In genomic region chr2:23026379-23026778, GRCm38 (mm10) we compare ENCODE assay signal across 33 mouse cellular contexts. TPM values are rescaled to one million over a fixed set of nuclear protein-coding genes. Genes with fewer than 3 reads are reported as not detected.
DNase-seq lines count a peak whose midpoint lies in the region; ATAC-seq and TF ChIP-seq lines count a peak whose summit lies in the region.
"Had no signal": no experiment of that assay in that cellular context is flagged by ENCODE, and none has a peak within 500 bp of the region (broad histone marks: within the 10 kb centered on the region; RNA-seq: fewer than 3 reads in every experiment).

No protein-coding gene starts in this region.

- H3K4me1 ChIP-seq in heart, embryonic 12.5 days (replicated peaks): peaks cover 23% of the 10 kb centered on the region
- H3K4me1 ChIP-seq in liver, embryonic 12.5 days: peaks cover 46% of the 10 kb centered on the region
- peaks cover 39% of the 10 kb centered on the region for H3K4me1 ChIP-seq in liver, postnatal 0 days (ENCODE audit: insufficient read depth)
- no peaks in the 10 kb centered on the region for H3K4me1 ChIP-seq in limb, embryonic 10.5 days
- H3K4me1 ChIP-seq: embryonic facial prominence, embryonic 13.5 days; hindbrain, embryonic 10.5 days; limb, embryonic 13.5 days; midbrain, embryonic 13.5 days; neural tube, embryonic 15.5 days had no signal

- DNase-seq in heart, postnatal 14 days: no peak
- DNase-seq in layer of hippocampus, adult 2 months (ENCODE audit: low spot score in 2 of 2): no peak
- no peak for DNase-seq in layer of hippocampus, postnatal 14 days (ENCODE audit: low spot score in 2 of 2)
- DNase-seq in liver, postnatal 0 days: no peak
- no peak for DNase-seq in limb, embryonic 10.5 days (ENCODE audit: low spot score)
- DNase-seq in right cerebral cortex, adult 2 months (ENCODE audit: low spot score in 2 of 2): no peak
- DNase-seq: adrenal gland, postnatal 10 days; cerebellum, adult 11-12 months; cerebellum, adult 9-11 months; gastrocnemius, adult 2 months; gastrocnemius, postnatal 36 days; kidney, adult 18-20 months; kidney, postnatal 14 days; lung, embryonic 14.5 days; lung, postnatal 14 days; right cerebral cortex, adult 18-20 months; right cerebral cortex, postnatal 4 days; thymus, adult 18-20 months; thymus, postnatal 36 days had no signal

- no peak for TF ChIP-seq EP300 in liver, postnatal 0 days (IDR thresholded peaks at IDR 0.05; ENCODE audit: low read depth)

- intact Hi-C loops in heart, postnatal 14 days (cut with DNase I): loop anchor here (5.0 kb wide), 1 partner anchor 39 kb away; no protein-coding TSS in a partner anchor

- H3K9me3 ChIP-seq in heart, embryonic 12.5 days (replicated peaks): peaks cover 4% of the 10 kb centered on the region; the same call in 1 of the 2 replicates
- 0 out of 2 replicates have a peak, but pooled peaks cover 2% of the 10 kb centered on the region for H3K9me3 ChIP-seq in liver, embryonic 12.5 days (replicated peaks)
- no peaks in the 10 kb centered on the region for H3K9me3 ChIP-seq in liver, postnatal 0 days (ENCODE audit: low read length)
- H3K9me3 ChIP-seq in limb, embryonic 10.5 days (replicated peaks): no peaks in the 10 kb centered on the region
- H3K9me3 ChIP-seq: embryonic facial prominence, embryonic 13.5 days; forebrain, embryonic 15.5 days; G1E; hindbrain, embryonic 15.5 days; midbrain, embryonic 13.5 days; neural tube, embryonic 15.5 days had no signal

- H3K27me3 ChIP-seq in heart, embryonic 12.5 days (replicated peaks): no peaks in the 10 kb centered on the region
- H3K27me3 ChIP-seq in liver, embryonic 12.5 days (replicated peaks): no peaks in the 10 kb centered on the region
- no peaks in the 10 kb centered on the region for H3K27me3 ChIP-seq in liver, postnatal 0 days (ENCODE audit: insufficient read depth, low read length)
- no peaks in the 10 kb centered on the region for H3K27me3 ChIP-seq in limb, embryonic 10.5 days (ENCODE audit: low read depth, poor library complexity, severe bottlenecking)
- H3K27me3 ChIP-seq: embryonic facial prominence, embryonic 13.5 days; forebrain, embryonic 15.5 days; hindbrain, embryonic 15.5 days; limb, embryonic 13.5 days; midbrain, embryonic 13.5 days; neural tube, embryonic 15.5 days; Patski had no signal

- ATAC-seq in heart, embryonic 12.5 days (ENCODE audit: insufficient number of reproducible peaks, low FRiP score): no peak
- peak; percentile 61 for ATAC-seq in liver, embryonic 12.5 days
- peak; percentile 69 for ATAC-seq in liver, postnatal 0 days
- ATAC-seq: forebrain, embryonic 15.5 days; midbrain, embryonic 13.5 days; Patski had no signal

- peaks cover 15% of the 10 kb centered on the region for H3K36me3 ChIP-seq in heart, embryonic 12.5 days
- peaks cover 26% of the 10 kb centered on the region for H3K36me3 ChIP-seq in liver, embryonic 12.5 days
- H3K36me3 ChIP-seq in liver, postnatal 0 days (replicated peaks; ENCODE audit: insufficient read depth, low read length): 0 out of 2 replicates have a peak, but pooled peaks cover 5% of the 10 kb centered on the region
- H3K36me3 ChIP-seq in limb, embryonic 10.5 days: peaks cover 25% of the 10 kb centered on the region
- H3K36me3 ChIP-seq: forebrain, embryonic 15.5 days; hindbrain, embryonic 15.5 days had no signal

- 0 out of 2 replicates have a peak overlapping the region, but pooled peaks have one; percentile 29 for H3K27ac ChIP-seq in heart, embryonic 12.5 days (ENCODE audit: poor library complexity, severe bottlenecking)
- H3K27ac ChIP-seq in layer of hippocampus, adult 2 months: peak overlapping the region; percentile 39; the same call in 1 of the 2 replicates
- H3K27ac ChIP-seq in liver, embryonic 12.5 days: no peak overlapping the region
- H3K27ac ChIP-seq in liver, postnatal 0 days (ENCODE audit: low read depth): 0 out of 2 replicates have a peak overlapping the region, but pooled peaks have one; percentile 45
- no peak overlapping the region for H3K27ac ChIP-seq in limb, embryonic 10.5 days
- H3K27ac ChIP-seq: embryonic facial prominence, embryonic 13.5 days; forebrain, embryonic 10.5 days; forebrain, embryonic 15.5 days; gastrocnemius, adult 2 months; hindbrain, embryonic 10.5 days; hindbrain, embryonic 15.5 days; left cerebral cortex, adult 2 months; limb, embryonic 13.5 days; midbrain, embryonic 13.5 days; neural tube, embryonic 15.5 days; stomach, postnatal 0 days had no signal

- no peak overlapping the region for H3K4me3 ChIP-seq in heart, embryonic 12.5 days
- no peak overlapping the region for H3K4me3 ChIP-seq in layer of hippocampus, adult 2 months
- H3K4me3 ChIP-seq in liver, embryonic 12.5 days: no peak overlapping the region
- no peak overlapping the region for H3K4me3 ChIP-seq in liver, postnatal 0 days (ENCODE audit: low read depth, low read length)
- H3K4me3 ChIP-seq in limb, embryonic 10.5 days: no peak overlapping the region
- H3K4me3 ChIP-seq: embryonic facial prominence, embryonic 13.5 days; forebrain, embryonic 10.5 days; forebrain, embryonic 15.5 days; gastrocnemius, adult 2 months; hindbrain, embryonic 10.5 days; hindbrain, embryonic 15.5 days; left cerebral cortex, adult 2 months; limb, embryonic 13.5 days; midbrain, embryonic 13.5 days; neural tube, embryonic 15.5 days had no signal

- TF ChIP-seq CTCF in layer of hippocampus, adult 2 months (conservative IDR thresholded peaks at IDR 0.05): no peak
- TF ChIP-seq CTCF in liver, postnatal 0 days (IDR thresholded peaks at IDR 0.05; ENCODE audit: low read depth): no peak

- no peak overlapping the region for H3K4me2 ChIP-seq in heart, embryonic 12.5 days
- H3K4me2 ChIP-seq in liver, embryonic 12.5 days: no peak overlapping the region
- no peak overlapping the region for H3K4me2 ChIP-seq in liver, postnatal 0 days (ENCODE audit: low read depth, low read length)
- H3K4me2 ChIP-seq: embryonic facial prominence, embryonic 13.5 days; forebrain, embryonic 15.5 days; hindbrain, embryonic 15.5 days; limb, embryonic 13.5 days; lung, embryonic 14.5 days; midbrain, embryonic 13.5 days; neural tube, embryonic 15.5 days had no signal

- 23% methylated on average over 1 of the region's 1 CpGs for WGBS in heart, embryonic 12.5 days
- 14% methylated on average over 1 of the region's 1 CpGs for WGBS in liver, embryonic 12.5 days (ENCODE audit: insufficient replicate concordance)
- WGBS in liver, postnatal 0 days (ENCODE audit: insufficient replicate concordance): 31% methylated on average over 1 of the region's 1 CpGs
- WGBS in limb, embryonic 10.5 days: 97% methylated on average over 1 of the region's 1 CpGs

- H3K9ac ChIP-seq in heart, embryonic 12.5 days: no peak overlapping the region
- H3K9ac ChIP-seq in liver, embryonic 12.5 days: no peak overlapping the region
- no peak overlapping the region for H3K9ac ChIP-seq in liver, postnatal 0 days (replicated peaks)
- H3K9ac ChIP-seq: embryonic facial prominence, embryonic 13.5 days; forebrain, embryonic 15.5 days; hindbrain, embryonic 15.5 days; limb, embryonic 13.5 days; lung, embryonic 14.5 days; midbrain, embryonic 13.5 days; neural tube, embryonic 15.5 days had no signal

RNA-seq across cellular contexts. Expression of gene Abi1, which starts 13.7 kb away (rescaled TPM):
- 33.9 and 37.0 TPM in 2 replicates for polyA plus RNA-seq in heart, embryonic 12.5 days (2016; fragmentation: Nextera tagmentation; extraction: Ambion mirVana)
- 10 to 100 TPM; 29.0 to 32.6 TPM for total RNA-seq in heart, postnatal 14 days (2021)
- total RNA-seq in layer of hippocampus, adult 2 months (2021): 100 to 1,000 TPM; 221 to 234 TPM
- total RNA-seq in layer of hippocampus, postnatal 14 days (2021): 100 to 1,000 TPM; 213 to 215 TPM
- 21.0 and 21.3 TPM in 2 replicates for polyA plus RNA-seq in liver, embryonic 12.5 days (2016; fragmentation: Nextera tagmentation; extraction: Ambion mirVana)
- 15.9 and 16.2 TPM in 2 replicates for polyA plus RNA-seq in liver, postnatal 0 days (2015; fragmentation: Nextera tagmentation; extraction: Ambion mirVana)
- polyA plus RNA-seq in limb, embryonic 10.5 days (2016; fragmentation: Nextera tagmentation; extraction: Ambion mirVana): 32.1 and 40.2 TPM in 2 replicates

RNA-seq across cellular contexts. Expression of gene Acbd5, which starts 41.6 kb away (rescaled TPM):
- 32.7 and 33.7 TPM in 2 replicates for polyA plus RNA-seq in heart, embryonic 12.5 days (2016; fragmentation: Nextera tagmentation; extraction: Ambion mirVana)
- 10 to 100 TPM; 30.3 to 30.9 TPM for total RNA-seq in heart, postnatal 14 days (2021)
- 10 to 100 TPM; 78.9 to 85.4 TPM for total RNA-seq in layer of hippocampus, adult 2 months (2021)
- 10 to 100 TPM; 74.3 to 81.1 TPM for total RNA-seq in layer of hippocampus, postnatal 14 days (2021)
- 18.3 and 18.6 TPM in 2 replicates for polyA plus RNA-seq in liver, embryonic 12.5 days (2016; fragmentation: Nextera tagmentation; extraction: Ambion mirVana)
- 38.3 and 41.5 TPM in 2 replicates for polyA plus RNA-seq in liver, postnatal 0 days (2015; fragmentation: Nextera tagmentation; extraction: Ambion mirVana)
- polyA plus RNA-seq in limb, embryonic 10.5 days (2016; fragmentation: Nextera tagmentation; extraction: Ambion mirVana): 21.7 and 27.7 TPM in 2 replicates

Comparison
In these comparisons a context has a peak if more than half of its experiments do, and no peak if none do; other contexts are left out.
1. H3K27ac ChIP-seq: peak in heart, embryonic 12.5 days (single experiment), layer of hippocampus, adult 2 months (single experiment) and liver, postnatal 0 days (single experiment); none in liver, embryonic 12.5 days (single experiment) and limb, embryonic 10.5 days (single experiment).